Mouse (Mus musculus) kidney, adult 2 months (tissue): ENCODE results near the gene Arhgap25.

Source experiments
- CTCF ChIP-seq: fragments of 200-500 bp; conservative IDR thresholded peaks from 2 replicates; pipeline ENCODE4 v1.5.1; 2011; ENCODE audit warnings: low read depth, mild to moderate bottlenecking, control low read depth, low read length, moderate library complexity, mixed read lengths; ENCODE audit not compliant: insufficient read depth, insufficient read length
- POLR2A ChIP-seq: fragments of 200-500 bp; IDR thresholded peaks from one replicate; pipeline ENCODE4 v1.6.1; 2011; ENCODE audit warnings: low read depth, low read length, control low read depth

GRCm38 (mm10) chr6:87447217-87447616 lies 85.8 kb downstream of the Arhgap25 start:
- TF ChIP-seq POLR2A (no peak), CTCF (no peak)
